Mouse (Mus musculus) embryonic stem cell, embryonic (primary cell): ENCODE measurements around the gene Nr3c2.

Experiments used
- CTCF ChIA-PET, 4 experiments: fragments of 300-600 bp in 2 of 4; fragments of 350-600 bp in 2 of 4; sonication (Branson Sonifier 250); formaldehyde crosslinking; loops; one replicate each; lab custom pipeline; 2022; ENCODE audit warnings: inconsistent platforms in 2 of 4; lab: Charles Lee
- POLR2A ChIA-PET, 4 experiments: fragments of 300-600 bp in 2 of 4; fragments of 350-600 bp in 2 of 4; sonication (Branson Sonifier 250); formaldehyde crosslinking; loops; one replicate each; lab custom pipeline; 2022; ENCODE audit warnings: antibody characterized with exemption in 4 of 4, inconsistent platforms in 1 of 4; lab: Charles Lee

Nr3c2 gene

GRCm38 (mm10) chr8:77190393-77190792 lies 291.2 kb downstream of the Nr3c2 start:
- ChIA-PET POLR2A (no interaction called here), CTCF (no interaction called here)

- ChIA-PET POLR2A (interaction anchor here in 1 of 4 experiments (1.5 kb wide), 1 partner anchor 11 kb away, joined by 4 read pairs; no protein-coding TSS in a partner anchor), CTCF (interaction anchor here in 1 of 4 experiments (0.8 kb wide), 1 partner anchor 55 kb away, joined by 3 read pairs; no protein-coding TSS in a partner anchor)
These were observed 310.1 kb downstream of the Nr3c2 start for GRCm38 (mm10) chr8:77209297-77209696.

- CTCF ChIA-PET = no interaction called here
- POLR2A ChIA-PET = no interaction called here
These were observed 314.7 kb downstream of the Nr3c2 start for GRCm38 (mm10) chr8:77213893-77214464.

DNA sequence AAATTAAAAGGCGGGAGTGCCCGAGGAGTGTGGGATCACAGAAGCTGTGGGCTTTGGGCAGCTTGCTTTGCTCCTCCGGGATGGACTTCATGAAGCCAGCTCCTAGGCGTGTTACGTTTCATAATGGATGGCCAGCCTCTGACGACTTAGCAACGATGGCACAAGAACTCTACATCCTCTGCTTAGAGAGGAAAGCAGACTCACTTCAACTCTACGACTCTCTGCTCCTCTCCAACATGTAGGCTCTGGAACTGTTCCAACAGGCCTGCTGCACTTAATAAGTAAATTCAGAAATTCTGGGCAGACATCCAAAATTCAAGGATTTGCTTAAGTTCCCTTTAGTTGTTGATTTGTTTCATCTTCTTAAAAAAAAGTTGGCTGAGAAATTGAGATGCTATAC lies 315.4 kb downstream of the Nr3c2 start:
- ChIA-PET POLR2A (interaction anchor here in 1 of 4 experiments (0.5 kb wide), 1 partner anchor 289 kb away, joined by 5 read pairs; no protein-coding TSS in a partner anchor), CTCF (no interaction called here)

DNA sequence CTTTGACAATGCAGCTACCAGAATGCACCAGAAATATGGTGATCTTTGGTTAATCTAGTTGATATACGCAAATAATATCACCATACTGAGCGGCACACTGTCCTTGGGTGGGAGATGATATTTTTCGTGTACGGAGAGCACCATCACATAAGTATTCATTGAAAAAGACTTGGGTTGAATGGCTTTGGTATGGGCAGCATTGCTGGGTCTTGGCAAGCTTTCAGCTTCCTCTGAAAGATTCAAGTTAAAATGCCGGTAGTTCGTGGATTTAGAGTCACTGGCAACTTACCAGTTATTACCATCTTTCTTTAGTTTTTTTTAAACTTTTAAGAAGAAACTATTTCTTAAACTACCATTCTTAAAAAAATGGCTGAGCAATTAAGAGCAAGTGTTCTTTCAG lies 315.9 kb downstream of the Nr3c2 start:
- ChIA-PET CTCF (no interaction called here), POLR2A (interaction anchor here in 1 of 4 experiments (0.5 kb wide), 1 partner anchor 288 kb away, joined by 5 read pairs; no protein-coding TSS in a partner anchor)

GRCm38 (mm10) chr8:77223123-77223522 lies 323.9 kb downstream of the Nr3c2 start:
- ChIA-PET POLR2A (no interaction called here), CTCF (interaction anchor here in 1 of 4 experiments (0.6 kb wide), 1 partner anchor 1995 kb away, joined by 3 read pairs; no protein-coding TSS in a partner anchor)

- ChIA-PET POLR2A (no interaction called here), CTCF (no interaction called here)
These were observed 328.5 kb downstream of the Nr3c2 start for GRCm38 (mm10) chr8:77227742-77228141.

DNA sequence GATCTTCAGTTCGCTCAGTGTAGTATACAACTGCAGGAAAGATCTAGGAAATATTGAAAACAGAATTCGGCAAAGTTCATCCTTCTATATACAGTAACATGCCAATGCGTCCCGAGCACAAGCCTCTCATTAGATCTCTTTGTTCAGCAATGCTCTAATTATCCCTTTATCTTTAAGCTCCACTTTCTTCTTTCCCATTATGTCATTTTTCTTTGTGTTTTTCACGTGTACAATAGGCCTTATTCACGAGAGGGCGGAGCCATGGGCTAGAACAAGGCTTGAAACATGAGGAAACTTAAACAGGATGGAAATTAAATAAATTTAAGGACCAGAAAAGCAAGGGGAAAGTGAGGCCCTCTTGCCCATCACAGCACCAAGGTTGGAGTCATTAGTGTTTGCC lies 329.4 kb downstream of the Nr3c2 start:
- CTCF ChIA-PET = no interaction called here
- POLR2A ChIA-PET = no interaction called here

DNA sequence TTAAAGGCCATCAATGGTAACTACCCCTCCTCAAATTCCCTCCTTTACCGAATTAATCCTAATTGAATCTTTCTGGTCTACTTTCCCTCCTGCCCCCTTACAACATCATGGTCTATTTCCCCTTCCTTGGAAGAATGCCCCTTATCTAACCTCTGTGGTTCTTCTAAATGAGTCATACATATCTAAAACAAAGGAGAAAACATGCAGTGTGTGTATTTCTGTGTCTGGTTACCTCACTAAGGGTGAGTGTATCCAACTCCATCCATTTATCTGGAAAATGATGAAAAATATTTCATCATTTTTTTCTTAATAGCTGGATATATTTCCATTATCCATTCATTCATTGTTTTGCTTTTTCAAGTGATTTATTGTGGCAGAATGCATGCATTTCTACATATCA lies 332.0 kb downstream of the Nr3c2 start:
- ChIA-PET POLR2A (no interaction called here), CTCF (no interaction called here)

- ChIA-PET CTCF (no interaction called here), POLR2A (no interaction called here)
These were observed 332.6 kb downstream of the Nr3c2 start for GRCm38 (mm10) chr8:77231834-77232233.

DNA sequence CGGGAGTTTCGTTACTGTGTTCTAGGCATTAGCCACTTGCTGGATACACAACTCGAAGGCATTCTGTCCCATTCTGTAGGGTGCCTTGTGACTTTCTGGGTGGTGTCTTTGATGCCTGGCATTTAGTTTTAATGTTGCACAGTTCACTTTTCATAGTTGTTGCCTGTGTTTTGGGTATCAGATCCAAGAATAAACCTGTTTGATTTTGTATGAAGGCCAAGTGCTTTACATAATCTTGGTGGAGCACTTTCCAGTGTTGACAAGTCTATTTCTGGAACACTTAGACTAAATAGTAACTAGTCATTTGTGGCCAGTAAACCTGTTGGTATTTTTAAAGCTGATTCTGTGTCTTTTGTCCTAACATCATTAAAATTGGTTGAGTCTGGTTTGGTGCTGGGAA lies 333.2 kb downstream of the Nr3c2 start:
- ChIA-PET CTCF (no interaction called here), POLR2A (no interaction called here)

- ChIA-PET POLR2A (no interaction called here), CTCF (no interaction called here)
These were observed 337.5 kb downstream of the Nr3c2 start for GRCm38 (mm10) chr8:77236701-77237100.

DNA sequence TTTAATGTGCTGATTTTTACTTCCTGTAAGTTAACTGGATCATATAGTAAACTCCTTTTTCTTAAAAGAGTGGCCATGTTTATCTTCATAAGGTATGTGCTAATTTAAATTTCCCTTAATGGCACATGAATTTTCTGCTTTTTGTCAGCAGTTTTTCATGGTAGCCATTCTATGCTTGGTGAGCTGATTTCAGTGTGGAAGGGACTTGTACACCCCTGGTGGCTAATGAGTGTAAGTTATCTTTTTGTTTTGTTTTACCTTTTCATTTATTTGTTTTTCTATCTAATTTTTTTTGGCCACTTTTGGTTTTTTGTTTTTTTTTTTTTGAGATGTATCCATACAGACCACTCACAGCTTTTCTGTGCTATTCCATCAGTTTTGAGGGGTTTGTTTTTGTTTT lies 340.2 kb downstream of the Nr3c2 start:
- POLR2A ChIA-PET = no interaction called here
- CTCF ChIA-PET = interaction anchor here in 2 of 4 experiments (0.6 to 0.7 kb wide), 3 partner anchors 50 to 424 kb away, joined by 3 to 6 read pairs (median 4); no protein-coding TSS in a partner anchor

DNA sequence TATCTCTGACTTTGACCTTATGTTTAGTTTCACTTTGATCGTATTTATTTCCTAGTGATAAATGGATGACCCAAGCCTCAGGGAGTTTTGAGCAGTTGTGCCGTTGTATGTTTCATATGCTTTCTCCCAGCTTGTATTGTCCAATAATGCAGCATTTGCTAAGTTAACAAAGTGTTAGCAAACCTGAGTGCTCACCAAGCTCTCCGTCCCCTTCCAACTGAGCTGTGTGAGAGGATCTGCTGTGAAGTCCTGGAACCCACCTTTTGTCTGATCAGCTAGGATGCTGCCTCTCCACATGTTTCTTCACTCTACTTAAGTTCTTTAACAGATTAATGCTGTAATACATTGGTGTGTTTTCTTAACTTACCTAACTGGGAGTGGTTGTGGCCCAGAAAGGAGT lies 342.1 kb downstream of the Nr3c2 start:
- CTCF ChIA-PET = no interaction called here
- POLR2A ChIA-PET = no interaction called here

DNA sequence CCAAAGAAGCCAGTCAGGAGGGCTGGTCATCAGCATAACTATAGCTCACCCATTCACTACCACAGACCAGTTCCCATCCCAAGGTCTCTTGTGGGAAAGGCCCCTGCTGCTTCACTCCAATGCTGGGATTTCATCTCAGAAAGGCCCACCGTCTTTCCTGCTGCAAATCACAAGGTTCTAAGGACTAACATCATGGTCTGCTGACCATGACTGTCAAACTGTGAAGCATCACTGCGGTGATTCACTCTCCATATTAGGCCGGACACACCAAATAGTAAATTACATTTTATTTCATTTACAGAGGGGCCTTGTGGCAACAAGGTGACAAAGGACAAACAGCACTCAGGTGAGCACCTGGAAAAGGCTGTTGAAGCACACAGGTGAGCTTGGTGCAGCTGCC lies 350.9 kb downstream of the Nr3c2 start:
- POLR2A ChIA-PET = interaction anchor here in 1 of 4 experiments (2.0 kb wide), 1 partner anchor 10 kb away, joined by 4 read pairs; no protein-coding TSS in a partner anchor

DNA sequence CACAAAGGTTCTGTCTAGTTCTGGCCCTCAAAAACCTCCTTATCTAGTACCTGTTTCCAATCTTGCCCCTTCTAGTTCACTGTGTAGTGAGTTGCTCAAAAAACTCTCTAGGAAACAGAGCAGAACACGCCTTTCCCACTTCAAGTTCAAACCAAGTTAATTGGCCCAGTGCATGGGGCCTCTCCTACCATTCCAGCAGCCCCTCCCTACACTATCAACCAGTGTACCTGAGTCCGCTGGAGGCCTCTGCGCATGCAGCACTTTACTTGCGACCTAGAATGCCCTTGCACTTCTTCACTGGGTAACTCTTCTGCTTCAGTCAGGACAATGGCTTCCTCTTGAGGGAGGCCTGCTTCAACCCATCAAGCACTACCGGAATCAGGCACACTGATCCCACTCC lies 351.9 kb downstream of the Nr3c2 start:
- CTCF ChIA-PET = no interaction called here
- POLR2A ChIA-PET = interaction anchor here in 1 of 4 experiments (0.7 to 2.0 kb wide), 2 partner anchors 9 to 23 kb away, joined by 3 to 4 read pairs; no protein-coding TSS in a partner anchor

More for the DNA sequence above, 350.9 kb downstream of the Nr3c2 start:
- CTCF ChIA-PET = interaction anchor here in 1 of 4 experiments (0.5 kb wide), 1 partner anchor 247 kb away, joined by 3 read pairs; no protein-coding TSS in a partner anchor

- POLR2A ChIA-PET = interaction anchor here in 1 of 4 experiments (1.5 kb wide), 1 partner anchor 9 kb away, joined by 3 read pairs; no protein-coding TSS in a partner anchor
These were observed 355.2 kb downstream of the Nr3c2 start for GRCm38 (mm10) chr8:77254466-77254865.

DNA sequence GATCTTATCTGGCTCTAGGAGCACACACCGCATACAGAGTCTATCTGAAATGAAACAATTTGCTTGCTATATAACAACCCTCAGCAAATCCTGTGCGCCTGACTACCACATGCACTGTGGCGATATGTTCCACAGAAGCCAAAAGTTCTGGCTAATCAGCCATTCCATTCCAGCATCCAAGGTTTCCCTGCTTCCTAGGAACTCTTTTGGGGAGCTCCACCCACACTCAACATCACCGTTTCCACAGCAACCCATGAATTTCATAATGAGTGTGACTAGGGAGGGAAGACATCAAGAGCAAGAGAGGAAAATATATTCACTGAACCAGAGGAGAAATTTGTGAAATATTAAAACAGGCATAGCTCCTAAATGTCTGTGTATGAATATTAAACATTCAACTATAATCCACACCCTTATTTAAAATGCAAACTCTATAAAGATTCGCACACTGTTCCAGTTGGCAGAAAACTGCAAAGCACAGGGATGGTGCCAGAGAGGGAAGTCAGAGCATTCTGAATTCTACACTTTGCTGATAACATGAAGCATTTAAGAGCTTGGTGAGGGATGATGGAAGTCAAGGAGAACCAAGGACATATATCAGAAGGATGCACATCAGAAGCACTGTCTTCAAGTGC lies 357.3 kb downstream of the Nr3c2 start:
- POLR2A ChIA-PET = interaction anchor here in 1 of 4 experiments (1.5 kb wide), 1 partner anchor 19 kb away, joined by 3 read pairs; no protein-coding TSS in a partner anchor
- CTCF ChIA-PET = no interaction called here

More at GRCm38 (mm10) chr8:77254466-77254865, 355.2 kb downstream of the Nr3c2 start:
- CTCF ChIA-PET = no interaction called here

DNA sequence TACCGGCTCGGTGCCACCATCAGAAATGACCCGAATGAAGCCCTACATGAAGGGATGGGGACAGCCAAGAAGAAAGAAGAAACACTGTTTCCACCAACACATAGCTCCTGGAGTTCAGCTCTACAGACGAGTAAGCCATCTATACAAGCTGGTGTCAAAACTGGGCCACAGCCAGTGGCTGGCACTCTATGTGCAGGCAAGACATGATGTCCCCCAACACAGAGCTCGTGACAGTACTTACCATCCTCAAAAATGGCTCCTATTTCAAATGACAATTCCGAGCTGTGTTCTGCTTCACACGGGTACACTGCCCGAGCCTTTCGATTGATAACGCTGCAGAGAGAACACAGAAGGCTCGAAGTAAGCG lies 357.8 kb downstream of the Nr3c2 start:
- CTCF ChIA-PET = no interaction called here
- POLR2A ChIA-PET = interaction anchor here in 1 of 4 experiments (1.5 kb wide), 1 partner anchor 18 kb away, joined by 3 read pairs; no protein-coding TSS in a partner anchor

- ChIA-PET CTCF (no interaction called here), POLR2A (no interaction called here)
These were observed 362.0 kb downstream of the Nr3c2 start for GRCm38 (mm10) chr8:77261215-77261614.
